Mouse (Mus musculus): Measurements from ENCODE around the gene Vsig10l. TPM values are rescaled to one million over a fixed set of nuclear protein-coding genes. Genes with fewer than 3 reads are reported as not detected.
A peak's percentile ranks its signal among the peaks of the same experiment; 100 is the strongest.

Gene Vsig10l
- polyA plus RNA-seq (2016; fragmentation: Nextera tagmentation; extraction: Ambion mirVana), result 6.5 and 6.7 TPM in 2 replicates

- 62% methylated on average over 4 of the region's 4 CpGs for WGBS
These were observed at the start of gene Vsig10l for GRCm38 (mm10) chr7:43462851-43463250. Gene Vsig10l (plus strand): TSS chr7:43463151.

GRCm38 (mm10) chr7:43417298-43417697 lies 45.7 kb upstream of the Vsig10l start:
- WGBS, result 83% methylated on average over 10 of the region's 10 CpGs
- H3K9ac ChIP-seq, result no peak overlapping the region
- no peak overlapping the region for H3K4me3 ChIP-seq
- no peak overlapping the region for H3K4me2 ChIP-seq (replicated peaks)
- peaks cover 6% of the 10 kb centered on the region for H3K9me3 ChIP-seq (replicated peaks)
- no peak overlapping the region for H3K27ac ChIP-seq
- no peaks in the 10 kb centered on the region for H3K4me1 ChIP-seq
- H3K36me3 ChIP-seq, result no peaks in the 10 kb centered on the region
- H3K27me3 ChIP-seq, result no peaks in the 10 kb centered on the region
- ATAC-seq (ENCODE audit: low FRiP score), result no peak

More at GRCm38 (mm10) chr7:43462851-43463250, at the start of gene Vsig10l:
- Histone ChIP-seq H3K27ac (no peak within 1 kb of the TSS), H3K4me2 (replicated peaks) (no peak within 1 kb of the TSS), H3K4me3 (no peak within 1 kb of the TSS), H3K36me3 (peaks cover under 1% of the 10 kb centered on the region; the same call in 1 of the 2 replicates), H3K9ac (no peak within 1 kb of the TSS), H3K27me3 (peaks cover 33% of the 10 kb centered on the region), H3K4me1 (peaks cover 8% of the 10 kb centered on the region), H3K9me3 (replicated peaks) (no peaks in the 10 kb centered on the region)
- ATAC-seq (ENCODE audit: low FRiP score), result no peak

DNA sequence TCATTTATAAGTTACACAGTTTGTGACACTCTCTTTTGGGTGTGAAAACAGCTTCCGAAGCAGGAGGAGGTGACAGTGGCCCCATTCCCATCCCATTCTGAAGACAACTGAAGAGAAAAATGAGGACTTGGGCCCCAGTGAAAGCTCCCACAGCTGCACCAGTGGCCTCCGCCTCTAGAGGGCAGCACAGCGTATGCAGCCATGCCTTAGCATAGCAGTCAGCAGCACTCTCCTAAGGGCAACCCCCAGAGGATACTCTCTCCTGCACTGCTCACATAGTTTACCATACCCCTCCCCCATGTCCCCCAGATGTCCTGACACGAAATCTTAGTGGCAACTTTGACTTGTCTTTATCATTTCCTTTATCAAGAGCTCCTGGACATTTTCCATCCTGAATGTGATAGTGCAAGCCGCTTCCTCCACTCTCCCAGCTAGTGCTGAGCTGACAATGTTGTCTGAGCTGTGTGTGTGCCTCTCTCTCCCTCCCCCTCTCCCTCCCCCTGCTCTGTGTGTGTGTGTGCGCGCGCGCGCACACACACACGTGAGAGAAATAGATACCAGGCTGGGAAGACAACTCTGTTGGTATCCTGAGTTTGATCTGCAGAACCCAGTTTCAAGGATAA lies 39.8 kb upstream of the Vsig10l start:
- Histone ChIP-seq H3K4me1 (peaks cover 4% of the 10 kb centered on the region; the same call in 1 of the 2 replicates), H3K27ac (no peak overlapping the region), H3K27me3 (no peaks in the 10 kb centered on the region), H3K36me3 (no peaks in the 10 kb centered on the region), H3K4me2 (replicated peaks) (peak overlapping the region; percentile 25), H3K9ac (no peak overlapping the region), H3K4me3 (no peak overlapping the region), H3K9me3 (replicated peaks) (no peaks in the 10 kb centered on the region)
- peak; percentile 90 for ATAC-seq (ENCODE audit: low FRiP score)
- 14% methylated on average over 11 of the region's 11 CpGs for WGBS

DNA sequence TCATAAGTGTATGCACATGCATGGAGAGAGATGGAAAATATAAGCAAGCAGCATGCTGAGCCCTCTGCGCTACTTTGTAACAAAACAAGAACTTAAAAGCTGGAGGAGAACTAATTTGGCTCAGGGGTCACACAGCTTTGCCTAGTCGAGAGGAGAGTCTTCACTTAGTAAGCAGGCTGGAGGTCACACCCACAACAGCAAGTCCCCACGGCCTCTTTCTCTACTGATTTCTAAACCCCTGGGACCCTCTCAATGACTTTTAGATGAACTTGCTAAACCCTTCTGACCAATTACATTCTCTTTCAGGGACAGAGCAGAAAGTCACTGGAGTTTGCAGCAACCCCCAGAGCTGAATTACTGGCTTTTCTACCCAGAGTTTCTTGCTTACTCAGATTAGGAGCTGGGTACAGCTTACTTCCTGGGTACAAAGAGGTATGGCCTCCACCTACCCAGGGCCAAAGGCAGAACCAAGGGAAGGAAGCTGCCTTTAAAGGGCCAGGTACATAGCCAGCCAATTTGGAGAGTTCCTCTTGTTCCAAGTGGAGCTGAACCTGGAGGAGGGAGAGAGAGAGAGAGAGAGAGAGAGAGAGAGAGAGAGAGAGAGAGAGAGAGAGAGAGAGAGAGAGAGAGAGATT lies 38.8 kb upstream of the Vsig10l start:
- H3K36me3 ChIP-seq, result no peaks in the 10 kb centered on the region
- no peak for ATAC-seq (ENCODE audit: low FRiP score)
- 68% methylated on average over 3 of the region's 3 CpGs for WGBS

GRCm38 (mm10) chr7:43427406-43427805 lies 35.5 kb upstream of the Vsig10l start, which contains the start of gene Lim2:
Gene Lim2 (plus strand): TSS chr7:43427670.
- Histone ChIP-seq H3K27me3 (no peaks in the 10 kb centered on the region), H3K27ac (no peak within 1 kb of the TSS), H3K4me3 (no peak within 1 kb of the TSS), H3K4me2 (replicated peaks) (no peak within 1 kb of the TSS), H3K9me3 (replicated peaks) (no peaks in the 10 kb centered on the region), H3K4me1 (peaks cover 4% of the 10 kb centered on the region; the same call in 1 of the 2 replicates), H3K9ac (no peak within 1 kb of the TSS), H3K36me3 (no peaks in the 10 kb centered on the region)
- WGBS, result 81% methylated on average over 8 of the region's 8 CpGs
- ATAC-seq (ENCODE audit: low FRiP score), result no peak

More for the DNA sequence above, 38.8 kb upstream of the Vsig10l start:
- Histone ChIP-seq H3K27ac (no peak overlapping the region), H3K9ac (no peak overlapping the region), H3K4me3 (no peak overlapping the region), H3K4me2 (replicated peaks) (no peak overlapping the region), H3K9me3 (replicated peaks) (no peaks in the 10 kb centered on the region), H3K4me1 (peaks cover 4% of the 10 kb centered on the region; the same call in 1 of the 2 replicates), H3K27me3 (no peaks in the 10 kb centered on the region)

DNA sequence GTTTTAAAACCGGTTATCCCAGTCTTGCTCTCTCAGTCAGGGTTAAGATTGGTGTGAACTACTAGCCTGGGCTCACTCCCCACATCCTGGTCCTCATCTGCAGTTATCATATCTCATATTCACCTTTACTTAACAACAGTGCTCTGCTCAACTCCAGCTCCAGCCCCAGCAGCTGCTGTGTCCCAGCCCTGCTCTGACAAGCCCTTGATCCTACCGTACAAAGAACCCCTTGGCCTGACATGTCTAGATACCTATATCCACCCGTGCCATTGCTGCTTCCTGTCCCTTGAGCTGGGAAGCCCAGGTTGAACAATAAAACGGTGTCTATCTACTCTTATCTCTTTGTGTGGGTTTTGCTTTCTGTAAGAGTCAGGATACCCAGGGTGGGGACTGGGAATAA lies 33.5 kb upstream of the Vsig10l start:
- Histone ChIP-seq H3K36me3 (no peaks in the 10 kb centered on the region), H3K9ac (no peak overlapping the region), H3K27ac (no peak overlapping the region), H3K4me3 (no peak overlapping the region), H3K4me2 (replicated peaks) (no peak overlapping the region), H3K9me3 (replicated peaks) (no peaks in the 10 kb centered on the region), H3K4me1 (no peaks in the 10 kb centered on the region), H3K27me3 (no peaks in the 10 kb centered on the region)
- ATAC-seq (ENCODE audit: low FRiP score), result no peak
- 59% methylated on average over 4 of the region's 4 CpGs for WGBS

GRCm38 (mm10) chr7:43432891-43433290 lies 30.1 kb upstream of the Vsig10l start:
- ATAC-seq (ENCODE audit: low FRiP score), result no peak
- Histone ChIP-seq H3K4me2 (replicated peaks) (no peak overlapping the region), H3K9ac (no peak overlapping the region), H3K9me3 (replicated peaks) (no peaks in the 10 kb centered on the region), H3K27ac (no peak overlapping the region), H3K4me1 (no peaks in the 10 kb centered on the region), H3K4me3 (no peak overlapping the region), H3K36me3 (no peaks in the 10 kb centered on the region), H3K27me3 (no peaks in the 10 kb centered on the region)
- WGBS, result 79% methylated on average over 4 of the region's 4 CpGs

GRCm38 (mm10) chr7:43434676-43435075 lies 28.3 kb upstream of the Vsig10l start:
- ATAC-seq (ENCODE audit: low FRiP score), result no peak

GRCm38 (mm10) chr7:43436341-43437255 lies 26.4 kb upstream of the Vsig10l start, which contains the start of gene Nkg7:
Gene Nkg7 (plus strand): TSS chr7:43437073.
- no peaks in the 10 kb centered on the region for H3K4me1 ChIP-seq
- 83% methylated on average over 10 of the region's 10 CpGs for WGBS

More at GRCm38 (mm10) chr7:43434676-43435075, 28.3 kb upstream of the Vsig10l start:
- no peaks in the 10 kb centered on the region for H3K36me3 ChIP-seq
- H3K9me3 ChIP-seq (replicated peaks), result no peaks in the 10 kb centered on the region
- H3K27me3 ChIP-seq, result no peaks in the 10 kb centered on the region
- no peak overlapping the region for H3K4me3 ChIP-seq
- no peak overlapping the region for H3K27ac ChIP-seq
- no peak overlapping the region for H3K9ac ChIP-seq
- no peak overlapping the region for H3K4me2 ChIP-seq (replicated peaks)
- 86% methylated on average over 5 of the region's 5 CpGs for WGBS
- no peaks in the 10 kb centered on the region for H3K4me1 ChIP-seq

DNA sequence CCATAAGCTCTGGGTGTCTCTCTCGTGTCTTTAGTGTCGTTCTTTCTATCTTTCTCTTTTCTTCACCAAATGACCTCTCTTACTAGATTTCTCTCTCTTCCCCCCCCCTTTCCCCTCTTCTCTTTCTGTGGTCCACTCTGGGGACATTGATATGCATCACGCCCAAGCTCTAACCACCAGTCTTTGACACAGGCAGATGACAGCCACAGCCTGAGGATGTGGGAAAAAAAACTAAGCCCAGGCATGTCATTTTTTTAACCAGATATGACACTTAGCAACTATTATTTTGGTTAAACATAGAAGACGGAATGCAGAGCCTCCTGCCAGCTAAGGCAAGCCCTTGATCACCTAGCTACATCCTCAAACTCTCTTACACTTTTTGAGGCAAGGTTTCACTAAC lies 24.3 kb upstream of the Vsig10l start:
- Histone ChIP-seq H3K9ac (no peak overlapping the region), H3K9me3 (replicated peaks) (no peaks in the 10 kb centered on the region), H3K36me3 (no peaks in the 10 kb centered on the region), H3K27ac (no peak overlapping the region), H3K4me2 (replicated peaks) (no peak overlapping the region), H3K27me3 (no peaks in the 10 kb centered on the region), H3K4me3 (no peak overlapping the region), H3K4me1 (peaks cover 8% of the 10 kb centered on the region)
- no peak for ATAC-seq (ENCODE audit: low FRiP score)
- WGBS, result 87% methylated on average over 4 of the region's 4 CpGs

More at GRCm38 (mm10) chr7:43436341-43437255, 26.4 kb upstream of the Vsig10l start, which contains the start of gene Nkg7:
- no peak within 1 kb of the TSS for H3K4me2 ChIP-seq (replicated peaks)
- ATAC-seq (ENCODE audit: low FRiP score), result no peak
- H3K4me3 ChIP-seq, result no peak within 1 kb of the TSS
- no peaks in the 10 kb centered on the region for H3K9me3 ChIP-seq (replicated peaks)
- no peaks in the 10 kb centered on the region for H3K36me3 ChIP-seq
- no peak within 1 kb of the TSS for H3K27ac ChIP-seq
- H3K27me3 ChIP-seq, result no peaks in the 10 kb centered on the region
- no peak within 1 kb of the TSS for H3K9ac ChIP-seq

- H3K27me3 ChIP-seq, result no peaks in the 10 kb centered on the region
These were observed 22.5 kb upstream of the Vsig10l start, which contains the start of gene Cldnd2 for GRCm38 (mm10) chr7:43440482-43440881. Gene Cldnd2 (plus strand): TSS chr7:43440782.

DNA sequence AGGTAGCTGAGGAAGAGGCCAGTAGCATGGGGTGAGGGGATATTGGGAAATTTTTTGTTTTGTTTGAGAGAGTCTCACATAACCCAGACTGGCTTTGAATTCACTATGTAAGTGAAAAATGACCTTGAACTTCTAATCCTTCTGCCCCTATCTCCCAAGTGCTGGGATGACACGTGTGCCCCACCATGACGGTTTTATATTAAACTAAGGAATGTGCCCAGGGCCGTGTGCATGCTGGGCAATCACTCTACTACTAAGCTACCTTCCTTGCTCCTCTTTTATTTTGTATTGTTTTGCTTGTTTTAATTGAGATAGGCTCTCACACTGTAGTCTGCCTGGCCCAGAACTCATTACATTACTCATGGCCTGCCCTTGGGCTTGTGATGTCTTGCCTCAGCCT lies 21.9 kb upstream of the Vsig10l start:
- Histone ChIP-seq H3K4me1 (peaks cover 18% of the 10 kb centered on the region), H3K9me3 (replicated peaks) (no peaks in the 10 kb centered on the region), H3K4me2 (replicated peaks) (no peak overlapping the region), H3K27ac (no peak overlapping the region), H3K36me3 (no peaks in the 10 kb centered on the region), H3K4me3 (no peak overlapping the region), H3K9ac (no peak overlapping the region), H3K27me3 (no peaks in the 10 kb centered on the region)
- no peak for ATAC-seq (ENCODE audit: low FRiP score)
- 86% methylated on average over 3 of the region's 3 CpGs for WGBS

More at GRCm38 (mm10) chr7:43440482-43440881, 22.5 kb upstream of the Vsig10l start, which contains the start of gene Cldnd2:
- no peak within 1 kb of the TSS for H3K4me3 ChIP-seq
- no peak within 1 kb of the TSS for H3K27ac ChIP-seq
- no peaks in the 10 kb centered on the region for H3K9me3 ChIP-seq (replicated peaks)
- H3K4me2 ChIP-seq (replicated peaks), result no peak within 1 kb of the TSS
- WGBS, result 84% methylated on average over 6 of the region's 6 CpGs
- no peak for ATAC-seq (ENCODE audit: low FRiP score)
- H3K4me1 ChIP-seq, result peaks cover 18% of the 10 kb centered on the region
- H3K36me3 ChIP-seq, result no peaks in the 10 kb centered on the region
- no peak within 1 kb of the TSS for H3K9ac ChIP-seq

Measured in hindbrain, embryonic 12.5 days (tissue).